Mouse (Mus musculus) stomach, postnatal 0 days (tissue): ENCODE results near the gene Nlk. TPM values are rescaled to one million over a fixed set of nuclear protein-coding genes. Genes with fewer than 3 reads are reported as not detected.
"Not testable (repeated sequence)": the region's sequence is repeated elsewhere in the genome, so short reads cannot be mapped to it uniquely, and the experiment has no call there.

Experiments
- ATAC-seq: fragments of 200-750 bp; cut with Nextera tagmentation; 2 replicates; pipeline ENCODE4 v1.8.0; 2017; ENCODE audit not compliant: low FRiP score, low TSS enrichment
- DNase-seq: peaks from one replicate; pipeline ENCODE4 v3.0.0-alpha.2; 2016; ENCODE audit warnings: low spot score
- H3K27ac ChIP-seq: fragments of 300-500 bp; sonication (generic); replicated peaks from 2 replicates; pipeline ENCODE4 v1.5.1; 2014; ENCODE audit warnings: mild to moderate bottlenecking, control low read depth
- H3K27me3 ChIP-seq: fragments of 300-500 bp; sonication (generic); 2 replicates; pipeline ENCODE4 v1.6.1; 2014; ENCODE audit warnings: low read length; ENCODE audit not compliant: control insufficient read depth, insufficient read depth
- H3K36me3 ChIP-seq: fragments of 300-500 bp; sonication (generic); 2 replicates; pipeline ENCODE4 v1.6.1; 2014; ENCODE audit warnings: low read length, mixed read lengths; ENCODE audit not compliant: control insufficient read depth, insufficient read depth
- H3K4me1 ChIP-seq: fragments of 300-500 bp; sonication (generic); replicated peaks from 2 replicates; pipeline ENCODE4 v1.6.1; 2014; ENCODE audit warnings: antibody characterized with exemption; ENCODE audit not compliant: control insufficient read depth, insufficient read depth
- H3K4me2 ChIP-seq: fragments of 300-500 bp; sonication (generic); replicated peaks from 2 replicates; pipeline ENCODE4 v1.6.1; 2014; ENCODE audit warnings: low read depth, mild to moderate bottlenecking, control low read depth, moderate library complexity
- H3K4me3 ChIP-seq: fragments of 300-500 bp; sonication (generic); 2 replicates; pipeline ENCODE4 v1.5.1; 2014; ENCODE audit warnings: low read depth, low read length, control low read depth
- H3K9ac ChIP-seq: fragments of 300-500 bp; sonication (generic); 2 replicates; pipeline ENCODE4 v1.6.1; 2014; ENCODE audit warnings: mild to moderate bottlenecking, low read length, control low read depth, mixed read lengths
- H3K9me3 ChIP-seq: fragments of 300-500 bp; sonication (generic); 2 replicates; pipeline ENCODE4 v1.6.1; 2016; ENCODE audit warnings: low read length; ENCODE audit not compliant: control insufficient read depth
- CTCF ChIP-seq: IDR thresholded peaks from 2 replicates; pipeline ENCODE4 v1.5.1; 2016; ENCODE audit warnings: antibody characterized with exemption, low read depth, mild to moderate bottlenecking, moderate library complexity
- EP300 ChIP-seq: optimal IDR thresholded peaks from 2 replicates; pipeline ENCODE3; 2016; ENCODE audit warnings: antibody characterized with exemption
- WGBS: fragments of 180-500 bp; shearing (Covaris S2); extraction: QIAGEN DNeasy Blood & Tissue Kit; methylation state at CpG from one replicate; pipeline ENCODE4 v1.1.7; 2014; 5-methylcytosine and 5-hydroxymethylcytosine counted together
- polyA plus RNA-seq: library from polyadenylated mRNA; unstranded; fragments of >200 nt; fragmentation: Nextera tagmentation; extraction: Ambion mirVana; gene quantifications from 2 replicates; pipeline ENCODE4 v1.2.1, GENCODE M21; 2015

Gene Nlk
- polyA plus RNA-seq, 1 experiment from 2014 or later = 9.9 TPM

- Histone ChIP-seq H3K27me3 (no peaks in the 10 kb centered on the region), H3K9ac (no peak overlapping the region), H3K27ac (no peak overlapping the region), H3K9me3 (no peaks in the 10 kb centered on the region), H3K4me3 (no peak overlapping the region), H3K36me3 (no peaks in the 10 kb centered on the region), H3K4me1 (no peaks in the 10 kb centered on the region), H3K4me2 (no peak overlapping the region)
- TF ChIP-seq EP300 = no peak
- no peak for TF ChIP-seq CTCF
- WGBS = 84% methylated on average over 6 of the region's 6 CpGs
- no peak for DNase-seq
- ATAC-seq = no peak
These were observed 102.8 kb downstream of the Nlk start for GRCm38 (mm10) chr11:78594271-78594964.

- not testable (repeated sequence) for H3K9ac ChIP-seq, H3K27ac ChIP-seq, H3K27me3 ChIP-seq, H3K9me3 ChIP-seq, DNase-seq, H3K4me3 ChIP-seq, H3K36me3 ChIP-seq, ATAC-seq, H3K4me2 ChIP-seq, H3K4me1 ChIP-seq
- peak; percentile 39 for TF ChIP-seq CTCF
- 93% methylated on average over 1 of the region's 1 CpGs for WGBS
These were observed 109.5 kb downstream of the Nlk start for GRCm38 (mm10) chr11:78587677-78588076.

- Histone ChIP-seq H3K27me3 (no peaks in the 10 kb centered on the region), H3K4me1 (no peaks in the 10 kb centered on the region), H3K27ac (no peak overlapping the region), H3K36me3 (peaks cover 4% of the 10 kb centered on the region; the same call in 1 of the 2 replicates), H3K4me3 (no peak overlapping the region), H3K4me2 (no peak overlapping the region), H3K9me3 (no peaks in the 10 kb centered on the region), H3K9ac (no peak overlapping the region)
- TF ChIP-seq EP300 (no peak), CTCF (peak; percentile 50)
- no peak for ATAC-seq
- no peak for DNase-seq
These were observed 111.1 kb downstream of the Nlk start for GRCm38 (mm10) chr11:78586099-78586498.

- H3K4me1 ChIP-seq = no peaks in the 10 kb centered on the region
- no peak overlapping the region for H3K4me3 ChIP-seq
- no peaks in the 10 kb centered on the region for H3K27me3 ChIP-seq
- ATAC-seq (no peak), DNase-seq (no peak)
- H3K27ac ChIP-seq = no peak overlapping the region
- H3K4me2 ChIP-seq = no peak overlapping the region
- 87% methylated on average over 6 of the region's 6 CpGs for WGBS
- peaks cover 4% of the 10 kb centered on the region; the same call in 1 of the 2 replicates for H3K36me3 ChIP-seq
- H3K9ac ChIP-seq = no peak overlapping the region
- H3K9me3 ChIP-seq = no peaks in the 10 kb centered on the region
- no peak for TF ChIP-seq EP300
- no peak for TF ChIP-seq CTCF
These were observed 114.3 kb downstream of the Nlk start for GRCm38 (mm10) chr11:78582848-78583247.

- H3K9ac ChIP-seq = no peak overlapping the region
- 41% methylated on average over 2 of the region's 2 CpGs for WGBS
- no peaks in the 10 kb centered on the region for H3K27me3 ChIP-seq
- no peak overlapping the region for H3K4me3 ChIP-seq
- DNase-seq = no peak
- ATAC-seq = no peak
- H3K4me1 ChIP-seq = no peaks in the 10 kb centered on the region
- no peak for TF ChIP-seq CTCF
- no peak for TF ChIP-seq EP300
- H3K4me2 ChIP-seq = no peak overlapping the region
- peaks cover 3% of the 10 kb centered on the region; the same call in 1 of the 2 replicates for H3K36me3 ChIP-seq
- no peak overlapping the region for H3K27ac ChIP-seq
- H3K9me3 ChIP-seq = no peaks in the 10 kb centered on the region
These were observed 122.2 kb downstream of the Nlk start for GRCm38 (mm10) chr11:78574975-78575374.

- DNase-seq = no peak
- 76% methylated on average over 3 of the region's 3 CpGs for WGBS
- Histone ChIP-seq H3K4me2 (no peak overlapping the region), H3K4me1 (no peaks in the 10 kb centered on the region), H3K9ac (no peak overlapping the region), H3K9me3 (no peaks in the 10 kb centered on the region), H3K36me3 (peaks cover 3% of the 10 kb centered on the region; the same call in 1 of the 2 replicates), H3K27me3 (no peaks in the 10 kb centered on the region), H3K4me3 (no peak overlapping the region), H3K27ac (no peak overlapping the region)
- no peak for ATAC-seq
- TF ChIP-seq EP300 (no peak), CTCF (no peak)
These were observed 122.6 kb downstream of the Nlk start for GRCm38 (mm10) chr11:78574536-78574935.

- H3K4me3 ChIP-seq, H3K9ac ChIP-seq, DNase-seq, H3K9me3 ChIP-seq, H3K36me3 ChIP-seq, H3K27ac ChIP-seq, H3K4me1 ChIP-seq, ATAC-seq, H3K27me3 ChIP-seq, H3K4me2 ChIP-seq: not testable (repeated sequence)
- 99% methylated on average over 3 of the region's 4 CpGs for WGBS
These were observed 123.1 kb downstream of the Nlk start for GRCm38 (mm10) chr11:78574031-78574430.
